ENCODE assay signal across 8 mouse cellular contexts in the genomic region with DNA sequence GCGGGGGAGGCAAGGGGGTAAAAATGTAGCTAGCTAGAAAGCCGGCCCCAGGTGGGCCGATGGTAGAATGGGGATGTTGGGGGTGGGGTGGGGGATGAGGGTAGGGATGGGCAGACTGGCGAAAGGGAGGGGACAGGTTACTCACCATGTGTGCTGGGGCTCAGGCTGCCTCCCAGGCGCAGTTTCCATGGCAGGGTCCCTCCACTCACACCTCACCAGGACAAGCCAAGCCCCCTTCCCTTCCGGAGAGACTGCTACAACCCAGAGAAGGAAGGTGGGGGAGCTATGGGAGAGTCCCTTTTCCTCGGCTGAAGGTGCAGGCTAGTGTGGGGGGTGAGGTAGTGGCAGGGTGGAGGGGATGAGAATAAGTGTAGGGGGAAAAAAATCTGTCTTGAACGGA. TPM values are rescaled to one million over a fixed set of nuclear protein-coding genes. Genes with fewer than 3 reads are reported as not detected.
DNase-seq lines count a peak whose midpoint lies in the region; ATAC-seq lines count a peak whose summit lies in the region.

No protein-coding gene starts in this region.

- peak overlapping the region; percentile 59 for H3K9ac ChIP-seq in neural tube, embryonic 11.5 days (ENCODE audit: low read length)
- peak overlapping the region; percentile 79; the same call in 1 of the 2 replicates for H3K9ac ChIP-seq in intestine, embryonic 16.5 days (ENCODE audit: low read depth, low read length)
- peak overlapping the region; percentile 76; the same call in 1 of the 2 replicates for H3K9ac ChIP-seq in stomach, embryonic 16.5 days (ENCODE audit: low read length)

- peak overlapping the region; percentile 85 for H3K4me2 ChIP-seq in neural tube, embryonic 11.5 days (ENCODE audit: low read depth)
- peak overlapping the region; percentile 100 for H3K4me2 ChIP-seq in intestine, embryonic 16.5 days (ENCODE audit: low read depth, low read length)
- H3K4me2 ChIP-seq in stomach, embryonic 16.5 days (ENCODE audit: low read depth, low read length): peak overlapping the region; percentile 100

- 1% methylated on average over 8 of the region's 8 CpGs for WGBS in neural tube, embryonic 11.5 days
- WGBS in intestine, embryonic 16.5 days: 3% methylated on average over 8 of the region's 8 CpGs
- 1% methylated on average over 8 of the region's 8 CpGs for WGBS in stomach, embryonic 16.5 days

- peaks cover 44% of the 10 kb centered on the region for H3K27me3 ChIP-seq in neural tube, embryonic 11.5 days (ENCODE audit: control insufficient read depth, insufficient read depth, low read length)
- peaks cover 25% of the 10 kb centered on the region for H3K27me3 ChIP-seq in intestine, embryonic 16.5 days (replicated peaks; ENCODE audit: control insufficient read depth, insufficient read depth, low read length)
- peaks cover 32% of the 10 kb centered on the region for H3K27me3 ChIP-seq in stomach, embryonic 16.5 days (ENCODE audit: control insufficient read depth, insufficient read depth, low read length)

- H3K9me3 ChIP-seq in neural tube, embryonic 11.5 days (ENCODE audit: control insufficient read depth, low read length): no peaks in the 10 kb centered on the region
- no peaks in the 10 kb centered on the region for H3K9me3 ChIP-seq in intestine, embryonic 16.5 days (ENCODE audit: control insufficient read depth, low read length)
- no peaks in the 10 kb centered on the region for H3K9me3 ChIP-seq in stomach, embryonic 16.5 days (replicated peaks; ENCODE audit: control insufficient read depth, low read length)

- peaks cover 12% of the 10 kb centered on the region for H3K4me1 ChIP-seq in neural tube, embryonic 11.5 days (ENCODE audit: control insufficient read depth, insufficient read depth, low read length)
- peaks cover 19% of the 10 kb centered on the region for H3K4me1 ChIP-seq in intestine, embryonic 16.5 days (ENCODE audit: control insufficient read depth, insufficient read depth, low read length)
- H3K4me1 ChIP-seq in stomach, embryonic 16.5 days (ENCODE audit: control insufficient read depth, insufficient read depth, low read length): peaks cover 17% of the 10 kb centered on the region

- peak; percentile 80 for DNase-seq in cerebellum, adult 11-12 months
- DNase-seq in neural tube, embryonic 11.5 days (ENCODE audit: low spot score): peak; percentile 29
- no peak for DNase-seq in neural tube, embryonic 10.5 days (ENCODE audit: extremely low spot score, low spot score)
- no peak for DNase-seq in urinary bladder, postnatal 36 days (ENCODE audit: low spot score in 2 of 2)
- no peak for DNase-seq in testis, postnatal 14 days (ENCODE audit: low spot score)

- H3K36me3 ChIP-seq in neural tube, embryonic 11.5 days (ENCODE audit: control insufficient read depth, insufficient read depth, low read length): no peaks in the 10 kb centered on the region
- no peaks in the 10 kb centered on the region for H3K36me3 ChIP-seq in intestine, embryonic 16.5 days (ENCODE audit: control insufficient read depth, insufficient read depth, low read length)
- no peaks in the 10 kb centered on the region for H3K36me3 ChIP-seq in stomach, embryonic 16.5 days (ENCODE audit: control insufficient read depth, insufficient read depth, low read length)

- H3K27ac ChIP-seq in neural tube, embryonic 11.5 days (ENCODE audit: low read depth, low read length): peak overlapping the region; percentile 34; the same call in 1 of the 2 replicates
- no peak overlapping the region for H3K27ac ChIP-seq in intestine, embryonic 16.5 days (ENCODE audit: low read length)
- no peak overlapping the region for H3K27ac ChIP-seq in stomach, embryonic 16.5 days (ENCODE audit: low read length)

- no peak for ATAC-seq in cerebellum, adult (ENCODE audit: insufficient number of reproducible peaks, low FRiP score, low TSS enrichment)
- peak; percentile 10; the same call in 1 of the 2 replicates for ATAC-seq in neural tube, embryonic 11.5 days (ENCODE audit: insufficient read depth, low FRiP score, low TSS enrichment)
- ATAC-seq in intestine, embryonic 16.5 days: no peak
- no peak for ATAC-seq in stomach, embryonic 16.5 days (ENCODE audit: insufficient read depth, low FRiP score)

- peak overlapping the region; percentile 46 for H3K4me3 ChIP-seq in neural tube, embryonic 11.5 days (ENCODE audit: low read depth, low read length)
- H3K4me3 ChIP-seq in intestine, embryonic 16.5 days (ENCODE audit: low read length): peak overlapping the region; percentile 71
- H3K4me3 ChIP-seq in stomach, embryonic 16.5 days (replicated peaks; ENCODE audit: low read length): peak overlapping the region; percentile 68

RNA-seq across cellular contexts. Expression of a gene that starts 0.9 kb away (rescaled TPM):
- 3.8 and 4.4 TPM in 2 replicates for polyA plus RNA-seq in neural tube, embryonic 11.5 days (2014; fragmentation: Nextera tagmentation; extraction: Ambion mirVana)
- polyA plus RNA-seq in intestine, embryonic 16.5 days (2015; fragmentation: Nextera tagmentation; extraction: Ambion mirVana): 0.82 and 1.2 TPM in 2 replicates
- polyA plus RNA-seq in stomach, embryonic 16.5 days (2015; fragmentation: Nextera tagmentation; extraction: Ambion mirVana): 1.1 and 1.2 TPM in 2 replicates

RNA-seq across cellular contexts. Expression of a gene that starts 9.5 kb away (rescaled TPM):
- polyA plus RNA-seq in neural tube, embryonic 11.5 days (2014; fragmentation: Nextera tagmentation; extraction: Ambion mirVana): 6.8 and 7.3 TPM in 2 replicates
- 106 and 120 TPM in 2 replicates for polyA plus RNA-seq in intestine, embryonic 16.5 days (2015; fragmentation: Nextera tagmentation; extraction: Ambion mirVana)
- polyA plus RNA-seq in stomach, embryonic 16.5 days (2015; fragmentation: Nextera tagmentation; extraction: Ambion mirVana): 46.2 and 54.8 TPM in 2 replicates

RNA-seq across cellular contexts. Expression of a gene that starts 21.3 kb away (rescaled TPM):
- 22.4 and 23.7 TPM in 2 replicates for polyA plus RNA-seq in neural tube, embryonic 11.5 days (2014; fragmentation: Nextera tagmentation; extraction: Ambion mirVana)
- 17.9 and 20.7 TPM in 2 replicates for polyA plus RNA-seq in intestine, embryonic 16.5 days (2015; fragmentation: Nextera tagmentation; extraction: Ambion mirVana)
- 19.9 and 22.5 TPM in 2 replicates for polyA plus RNA-seq in stomach, embryonic 16.5 days (2015; fragmentation: Nextera tagmentation; extraction: Ambion mirVana)

RNA-seq across cellular contexts. Expression of a gene that starts 23.7 kb away (rescaled TPM):
- polyA plus RNA-seq in neural tube, embryonic 11.5 days (2014; fragmentation: Nextera tagmentation; extraction: Ambion mirVana): 16.6 and 17.6 TPM in 2 replicates
- polyA plus RNA-seq in intestine, embryonic 16.5 days (2015; fragmentation: Nextera tagmentation; extraction: Ambion mirVana): 2.7 and 3.0 TPM in 2 replicates
- 3.1 and 3.6 TPM in 2 replicates for polyA plus RNA-seq in stomach, embryonic 16.5 days (2015; fragmentation: Nextera tagmentation; extraction: Ambion mirVana)

Comparison
In these comparisons a context has a peak if more than half of its experiments do, and no peak if none do; other contexts are left out.
1. DNase-seq: peak in cerebellum, adult 11-12 months (single experiment) and neural tube, embryonic 11.5 days (single experiment); none in neural tube, embryonic 10.5 days (single experiment), urinary bladder, postnatal 36 days (0 of 2) and testis, postnatal 14 days (single experiment).
2. Peak in every context shown above with its lines, with median percentiles within 50 percentile points of each other: H3K4me2 ChIP-seq, H3K4me3 ChIP-seq and H3K9ac ChIP-seq.